25 mouse cellular contexts compared by ENCODE assay signal in the genomic region with DNA sequence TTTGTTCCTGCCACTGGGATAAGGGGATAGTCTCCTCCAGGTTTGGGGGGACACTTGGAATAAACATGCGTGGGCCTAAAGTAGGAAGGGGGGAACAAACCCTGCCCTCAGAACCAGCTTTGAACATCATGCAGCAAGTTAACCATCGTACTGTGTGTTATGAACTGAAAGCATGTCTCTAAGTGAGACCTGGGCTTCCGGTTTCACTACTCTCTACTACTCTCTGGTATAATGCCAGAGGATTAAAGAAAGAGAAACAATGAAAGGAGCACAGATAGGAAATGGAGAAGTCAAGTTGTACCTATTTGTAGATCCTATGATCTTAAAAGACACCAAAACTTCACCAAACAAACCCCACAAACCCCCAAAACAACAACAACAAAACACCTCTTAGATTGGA.
DNase-seq lines count a peak whose midpoint lies in the region; ATAC-seq lines count a peak whose summit lies in the region.
"Had no signal": no experiment of that assay in that cellular context is flagged by ENCODE, and none has a peak within 500 bp of the region (broad histone marks: within the 10 kb centered on the region; RNA-seq: fewer than 3 reads in every experiment).

No protein-coding gene starts in this region.

- ATAC-seq in CD4-positive, CD25-positive, alpha-beta regulatory T cell, adult 4 months: peak; percentile 85
- peak; percentile 30; the same call in 1 of the 2 replicates for ATAC-seq in granulocyte monocyte progenitor cell, adult 5-6 weeks (replicated peaks; ENCODE audit: poor library complexity, severe bottlenecking)
- ATAC-seq in kidney, embryonic 15.5 days (replicated peaks; ENCODE audit: low FRiP score): no peak
- ATAC-seq in forebrain, embryonic 14.5 days: no peak
- ATAC-seq: forebrain, embryonic 15.5 days; intestine, embryonic 16.5 days; Patski had no signal

- no peak overlapping the region for H3K4me3 ChIP-seq in kidney, embryonic 15.5 days (replicated peaks)
- H3K4me3 ChIP-seq in forebrain, embryonic 14.5 days (ENCODE audit: low read depth, low read length): no peak overlapping the region
- H3K4me3 ChIP-seq: embryonic facial prominence, embryonic 12.5 days; embryonic facial prominence, embryonic 15.5 days; forebrain, embryonic 15.5 days; heart, adult 2 months; hindbrain, embryonic 12.5 days; hindbrain, embryonic 15.5 days had no signal

- no peaks in the 10 kb centered on the region for H3K27me3 ChIP-seq in kidney, embryonic 15.5 days
- H3K27me3 ChIP-seq in forebrain, embryonic 14.5 days (replicated peaks; ENCODE audit: control insufficient read depth, insufficient read depth, low read length): no peaks in the 10 kb centered on the region
- H3K27me3 ChIP-seq: embryonic facial prominence, embryonic 12.5 days; embryonic facial prominence, embryonic 15.5 days; forebrain, embryonic 15.5 days; hindbrain, embryonic 12.5 days; hindbrain, embryonic 15.5 days; Patski had no signal

- WGBS in kidney, embryonic 15.5 days: 86% methylated on average over 3 of the region's 3 CpGs
- WGBS in forebrain, embryonic 14.5 days: 78% methylated on average over 3 of the region's 3 CpGs

- H3K9me3 ChIP-seq in kidney, embryonic 15.5 days (replicated peaks): no peaks in the 10 kb centered on the region
- no peaks in the 10 kb centered on the region for H3K9me3 ChIP-seq in forebrain, embryonic 14.5 days (replicated peaks; ENCODE audit: control insufficient read depth, low read length)
- H3K9me3 ChIP-seq: embryonic facial prominence, embryonic 12.5 days; embryonic facial prominence, embryonic 15.5 days; forebrain, embryonic 15.5 days; G1E; hindbrain, embryonic 12.5 days; hindbrain, embryonic 15.5 days had no signal

- peak; percentile 30 for DNase-seq in CD4-positive helper T cell, adult 2 months (ENCODE audit: low read depth, low spot score)
- peak; percentile 36 for DNase-seq in naive thymus-derived CD4-positive, alpha-beta T cell, adult 2 months (ENCODE audit: low read depth)
- DNase-seq in spleen, postnatal 36 days (ENCODE audit: low spot score in 2 of 2): no peak
- no peak for DNase-seq in forebrain, embryonic 14.5 days (ENCODE audit: low spot score)
- DNase-seq: adrenal gland, adult 2 months; adrenal gland, postnatal 14 days; cerebellum, adult 11 months; cerebellum, adult 2 months; cerebellum, adult 9-11 months; cerebellum, postnatal 25 days; gastrocnemius, postnatal 14 days; heart, adult 2 months; kidney, adult 18-20 months had no signal

- H3K4me1 ChIP-seq in kidney, embryonic 15.5 days: no peaks in the 10 kb centered on the region
- H3K4me1 ChIP-seq in forebrain, embryonic 14.5 days (ENCODE audit: control insufficient read depth, insufficient read depth, low read length): no peaks in the 10 kb centered on the region
- H3K4me1 ChIP-seq: embryonic facial prominence, embryonic 12.5 days; embryonic facial prominence, embryonic 15.5 days; forebrain, embryonic 15.5 days; hindbrain, embryonic 12.5 days; hindbrain, embryonic 15.5 days had no signal

- H3K9ac ChIP-seq in kidney, embryonic 15.5 days: no peak overlapping the region
- no peak overlapping the region for H3K9ac ChIP-seq in forebrain, embryonic 14.5 days (ENCODE audit: low read length)
- H3K9ac ChIP-seq: embryonic facial prominence, embryonic 12.5 days; embryonic facial prominence, embryonic 15.5 days; forebrain, embryonic 15.5 days; hindbrain, embryonic 12.5 days; hindbrain, embryonic 15.5 days had no signal

- H3K36me3 ChIP-seq in kidney, embryonic 15.5 days: no peaks in the 10 kb centered on the region
- H3K36me3 ChIP-seq in forebrain, embryonic 14.5 days (ENCODE audit: control insufficient read depth, insufficient read depth, low read length): no peaks in the 10 kb centered on the region
- H3K36me3 ChIP-seq: embryonic facial prominence, embryonic 12.5 days; embryonic facial prominence, embryonic 15.5 days; forebrain, embryonic 15.5 days; G1E; hindbrain, embryonic 12.5 days; hindbrain, embryonic 15.5 days had no signal

- no peak overlapping the region for H3K27ac ChIP-seq in kidney, embryonic 15.5 days
- H3K27ac ChIP-seq in forebrain, embryonic 14.5 days (ENCODE audit: low read depth, low read length): no peak overlapping the region
- H3K27ac ChIP-seq: embryonic facial prominence, embryonic 12.5 days; embryonic facial prominence, embryonic 15.5 days; forebrain, embryonic 15.5 days; heart, adult 2 months; hindbrain, embryonic 12.5 days; hindbrain, embryonic 15.5 days had no signal

- H3K4me2 ChIP-seq in kidney, embryonic 15.5 days: no peak overlapping the region
- H3K4me2 ChIP-seq in forebrain, embryonic 14.5 days (ENCODE audit: low read length): no peak overlapping the region
- H3K4me2 ChIP-seq: embryonic facial prominence, embryonic 12.5 days; embryonic facial prominence, embryonic 15.5 days; forebrain, embryonic 15.5 days; heart, embryonic 11.5 days; hindbrain, embryonic 12.5 days; hindbrain, embryonic 15.5 days had no signal

Comparison
In these comparisons a context has a peak if more than half of its experiments do, and no peak if none do; other contexts are left out.
1. DNase-seq: peak in CD4-positive helper T cell, adult 2 months (single experiment) and naive thymus-derived CD4-positive, alpha-beta T cell, adult 2 months (single experiment); none in spleen, postnatal 36 days (0 of 2) and forebrain, embryonic 14.5 days (single experiment).
2. ATAC-seq: peak in CD4-positive, CD25-positive, alpha-beta regulatory T cell, adult 4 months (single experiment) and granulocyte monocyte progenitor cell, adult 5-6 weeks (single experiment); none in kidney, embryonic 15.5 days (single experiment) and forebrain, embryonic 14.5 days (single experiment).